Mouse (Mus musculus) ovary, postnatal 36 days (tissue): ENCODE data around the gene St6galnac5.

ENCODE experiments used
- DNase-seq: peaks from one replicate; pipeline ENCODE4 v3.0.0; 2022; ENCODE audit warnings: low spot score, mixed read lengths

Gene St6galnac5

DNA sequence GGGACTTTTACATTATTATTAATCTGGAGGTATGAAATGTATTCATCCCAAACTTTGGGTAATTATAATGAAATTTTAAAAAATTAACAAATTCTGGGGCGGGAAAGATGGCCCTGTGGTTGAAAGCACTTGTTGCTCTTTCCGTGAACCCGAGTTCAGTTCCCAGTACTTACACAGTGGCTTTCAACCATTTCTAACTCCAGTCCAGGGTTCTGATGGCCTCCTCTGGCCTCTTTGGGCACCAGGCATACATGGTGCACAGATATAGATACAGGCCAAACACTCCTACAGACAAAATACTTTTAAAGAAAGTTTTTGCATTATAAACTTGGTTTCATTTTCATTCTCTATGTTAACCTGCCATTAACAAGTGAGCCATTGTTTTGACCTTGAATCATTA lies 68.4 kb downstream of the St6galnac5 start:
- no peak for DNase-seq

DNA sequence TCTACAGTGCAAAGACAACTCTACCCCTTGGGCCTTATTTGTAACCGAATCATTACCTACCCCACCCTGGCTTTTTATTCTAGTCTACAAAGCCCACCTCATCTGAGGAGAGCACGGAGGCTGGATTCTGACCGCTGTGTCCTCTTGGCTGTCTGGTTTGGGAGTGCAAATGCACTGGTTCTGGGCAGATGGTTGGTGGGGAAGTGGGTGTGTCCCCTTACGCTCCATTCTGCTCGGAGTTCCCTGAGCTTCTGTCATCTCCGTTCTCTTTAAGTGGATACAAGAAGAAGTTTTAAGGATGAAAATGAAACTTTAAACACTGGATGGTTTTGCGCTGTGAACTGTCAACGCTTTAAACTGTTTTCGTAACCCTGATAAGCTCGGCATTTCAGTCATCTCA lies 68.9 kb downstream of the St6galnac5 start:
- DNase-seq, result no peak

DNA sequence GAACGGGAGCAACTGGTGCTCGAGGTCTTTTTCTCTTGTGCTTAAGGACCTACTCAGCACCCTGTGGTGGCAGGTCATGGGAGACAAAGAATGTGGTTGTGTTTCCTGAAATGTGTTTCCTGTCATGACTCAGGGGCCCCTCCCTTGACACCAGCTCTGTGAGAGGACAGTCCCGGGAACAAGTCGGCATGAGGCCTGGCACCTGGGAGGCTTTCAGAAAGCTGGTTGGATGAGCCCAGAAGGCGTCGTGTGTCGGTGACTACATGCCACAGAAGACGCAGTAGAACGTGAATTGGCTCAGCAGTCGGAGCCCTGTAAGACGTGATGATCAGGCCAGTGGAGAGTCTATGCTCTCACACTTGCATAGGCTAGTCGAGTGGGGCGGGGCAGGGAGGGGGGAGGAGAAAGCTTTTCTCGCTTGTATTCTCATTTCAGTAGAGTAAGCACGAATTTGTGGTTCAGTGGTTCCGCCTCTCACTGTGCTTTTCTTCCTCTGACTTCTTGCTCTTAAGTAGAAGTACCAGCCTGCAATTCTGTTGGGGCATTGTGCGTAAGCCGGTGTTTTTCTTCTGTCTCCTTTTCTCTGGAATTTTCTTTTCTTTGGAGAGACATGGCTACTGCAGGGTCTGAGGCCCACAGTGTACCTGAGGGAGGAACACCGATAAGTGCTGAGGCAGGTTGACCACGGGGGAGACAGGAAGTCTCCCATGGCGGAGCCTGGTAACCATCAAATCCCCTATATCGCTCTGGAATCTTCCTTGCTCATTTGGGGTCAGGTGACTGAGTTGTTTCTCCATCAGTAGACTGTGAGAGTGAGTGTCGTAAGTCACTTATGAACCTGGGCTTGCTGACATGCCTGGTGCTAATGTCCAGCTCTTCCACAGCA lies 69.6 kb downstream of the St6galnac5 start:
- no peak for DNase-seq

DNA sequence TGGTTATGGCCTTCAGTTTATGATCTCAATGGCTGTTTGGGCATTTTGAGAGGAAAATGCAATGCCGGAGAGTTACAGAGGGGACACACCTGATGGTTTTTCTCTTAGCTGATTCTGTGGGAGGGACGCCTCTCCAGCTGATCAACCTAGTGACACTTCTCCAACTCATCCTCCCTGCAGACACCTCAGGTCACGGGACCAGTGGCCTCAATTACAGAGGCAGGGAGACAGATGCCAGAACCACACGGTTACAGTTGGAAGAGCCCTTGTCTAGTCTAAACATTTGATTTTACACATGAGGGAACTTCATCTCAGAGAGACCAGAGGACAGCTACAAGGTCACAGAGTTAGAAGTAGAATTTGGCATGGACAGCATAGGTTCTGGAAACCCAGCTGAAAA lies 70.5 kb downstream of the St6galnac5 start:
- no peak for DNase-seq

GRCm38 (mm10) chr3:152907683-152908082 lies 74.4 kb downstream of the St6galnac5 start:
- no peak for DNase-seq

- no peak for DNase-seq
Observed at GRCm38 (mm10) chr3:152907087-152907486, 75.0 kb downstream of the St6galnac5 start.

- DNase-seq, result no peak
Observed at GRCm38 (mm10) chr3:152905800-152906199, 76.2 kb downstream of the St6galnac5 start.

DNA sequence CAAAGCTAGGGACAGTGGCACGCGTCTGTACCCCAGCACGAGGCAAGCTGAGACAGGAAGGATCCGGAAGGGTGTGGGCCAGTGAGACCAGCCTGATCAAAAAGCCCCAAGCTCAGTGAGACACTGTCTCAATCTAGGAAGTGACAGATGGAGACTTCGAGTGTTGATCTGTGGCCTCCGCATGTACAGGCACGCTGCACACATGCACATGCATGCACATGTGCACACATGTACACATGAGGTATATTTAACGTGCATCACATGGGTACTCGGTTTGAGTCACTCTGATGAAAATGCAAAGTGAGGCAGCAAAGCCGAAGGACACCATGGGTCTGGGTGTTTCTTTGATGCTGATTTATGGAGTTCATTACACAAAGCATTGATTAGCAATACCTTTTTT lies 77.0 kb downstream of the St6galnac5 start:
- DNase-seq, result no peak

DNA sequence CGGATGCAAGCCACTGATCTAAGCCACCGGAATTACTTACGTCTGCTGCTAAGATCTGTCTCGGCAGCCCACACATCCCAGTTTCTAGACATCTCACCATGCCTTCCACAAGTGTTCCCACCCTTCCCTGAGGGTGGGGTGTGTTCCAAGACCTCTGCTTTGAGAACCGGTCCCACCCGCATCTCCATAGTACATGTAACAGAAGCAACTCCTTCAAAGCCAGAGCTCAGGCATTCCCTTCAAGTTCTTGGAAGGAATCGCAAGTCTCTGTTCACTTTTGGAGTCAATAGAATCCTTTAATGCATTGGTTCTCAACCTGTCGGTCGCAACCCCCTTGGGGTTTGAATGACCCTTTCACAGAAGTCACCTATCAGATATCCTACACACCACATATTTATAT lies 83.1 kb downstream of the St6galnac5 start:
- DNase-seq, result no peak

DNA sequence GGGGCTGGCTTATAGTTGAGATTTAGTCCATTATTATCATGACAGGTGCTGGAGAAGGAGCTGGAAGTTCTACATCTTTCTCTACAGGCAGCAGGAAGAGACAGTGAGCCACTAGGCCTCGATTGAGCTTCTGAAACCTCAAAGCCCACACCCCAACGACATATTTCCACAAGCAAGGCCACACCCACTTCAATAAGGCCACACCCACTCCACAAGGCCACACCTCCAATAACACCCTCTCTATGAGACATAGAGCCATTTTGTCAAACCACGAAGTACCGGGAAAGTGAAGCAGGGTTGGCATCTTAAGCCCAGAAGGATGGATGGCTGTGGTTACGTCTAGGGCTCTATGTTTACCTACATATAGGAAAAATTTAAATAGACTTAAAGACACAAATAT lies 84.8 kb downstream of the St6galnac5 start:
- DNase-seq, result no peak

- no peak for DNase-seq
Observed at GRCm38 (mm10) chr3:152896111-152896510, 85.9 kb downstream of the St6galnac5 start.

DNA sequence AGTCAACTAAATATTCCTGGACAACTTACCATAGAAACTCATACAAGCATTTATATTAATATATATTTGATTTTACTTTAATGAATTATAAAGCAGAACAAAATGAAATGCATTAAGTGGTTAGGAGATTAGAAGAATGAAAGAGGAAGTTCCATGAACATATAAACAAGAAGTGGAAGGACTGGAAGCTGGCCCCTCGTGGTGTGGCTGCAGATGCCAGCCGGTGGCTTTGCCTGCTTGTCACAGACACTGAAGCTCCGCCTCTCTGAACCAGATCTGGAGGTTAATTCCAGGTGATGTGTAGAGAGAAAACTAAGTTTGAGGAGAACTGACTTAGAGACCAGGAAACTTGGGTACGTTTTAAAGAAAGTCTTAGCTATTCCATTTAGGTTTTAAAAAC lies 87.1 kb downstream of the St6galnac5 start:
- no peak for DNase-seq

- no peak for DNase-seq
Observed at GRCm38 (mm10) chr3:152888116-152888515, 93.9 kb downstream of the St6galnac5 start.

DNA sequence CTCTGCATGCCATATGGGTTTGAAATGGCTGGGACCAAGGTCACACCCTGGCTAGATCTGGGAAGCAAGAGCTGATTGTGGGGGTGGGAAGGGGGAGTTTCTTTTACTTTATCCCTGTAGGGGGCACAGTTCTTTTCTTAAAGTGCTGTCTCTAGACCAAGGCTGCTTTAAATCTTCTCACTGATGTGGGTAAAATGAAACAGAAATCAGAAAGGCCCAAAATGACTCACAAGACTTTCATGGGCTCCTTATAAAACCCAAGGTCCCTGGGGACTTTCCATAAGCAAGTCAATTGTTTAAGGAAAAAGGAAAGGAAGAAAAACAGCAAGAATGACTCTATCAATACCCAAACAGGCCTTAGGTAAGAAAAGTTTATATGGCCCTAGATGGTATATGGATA lies 95.3 kb downstream of the St6galnac5 start:
- DNase-seq, result no peak

GRCm38 (mm10) chr3:152883556-152883955 lies 98.5 kb downstream of the St6galnac5 start:
- no peak for DNase-seq

DNA sequence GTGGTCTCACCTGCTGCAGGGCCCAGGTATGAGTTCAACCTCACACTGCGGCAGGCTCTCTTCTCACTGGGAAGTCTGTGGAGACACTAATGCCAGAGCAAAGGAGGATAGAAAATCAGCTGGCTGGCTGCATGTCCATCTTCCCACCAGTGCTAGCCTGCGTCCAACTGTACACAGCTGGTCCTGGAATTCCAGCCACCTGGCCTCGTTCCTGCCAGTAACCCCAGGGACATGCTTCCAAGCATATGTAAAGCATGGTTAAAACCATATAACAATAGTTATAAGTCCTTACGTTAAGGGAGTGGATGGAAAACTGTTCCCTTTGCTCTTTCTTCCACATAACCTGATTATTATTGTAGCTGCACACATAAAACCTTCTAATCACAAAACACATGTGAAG lies 100.3 kb downstream of the St6galnac5 start:
- DNase-seq, result no peak

GRCm38 (mm10) chr3:152880121-152880835 lies 101.8 kb downstream of the St6galnac5 start:
- DNase-seq, result no peak

- DNase-seq, result no peak
Observed at GRCm38 (mm10) chr3:152875723-152876290, 106.2 kb downstream of the St6galnac5 start.

DNA sequence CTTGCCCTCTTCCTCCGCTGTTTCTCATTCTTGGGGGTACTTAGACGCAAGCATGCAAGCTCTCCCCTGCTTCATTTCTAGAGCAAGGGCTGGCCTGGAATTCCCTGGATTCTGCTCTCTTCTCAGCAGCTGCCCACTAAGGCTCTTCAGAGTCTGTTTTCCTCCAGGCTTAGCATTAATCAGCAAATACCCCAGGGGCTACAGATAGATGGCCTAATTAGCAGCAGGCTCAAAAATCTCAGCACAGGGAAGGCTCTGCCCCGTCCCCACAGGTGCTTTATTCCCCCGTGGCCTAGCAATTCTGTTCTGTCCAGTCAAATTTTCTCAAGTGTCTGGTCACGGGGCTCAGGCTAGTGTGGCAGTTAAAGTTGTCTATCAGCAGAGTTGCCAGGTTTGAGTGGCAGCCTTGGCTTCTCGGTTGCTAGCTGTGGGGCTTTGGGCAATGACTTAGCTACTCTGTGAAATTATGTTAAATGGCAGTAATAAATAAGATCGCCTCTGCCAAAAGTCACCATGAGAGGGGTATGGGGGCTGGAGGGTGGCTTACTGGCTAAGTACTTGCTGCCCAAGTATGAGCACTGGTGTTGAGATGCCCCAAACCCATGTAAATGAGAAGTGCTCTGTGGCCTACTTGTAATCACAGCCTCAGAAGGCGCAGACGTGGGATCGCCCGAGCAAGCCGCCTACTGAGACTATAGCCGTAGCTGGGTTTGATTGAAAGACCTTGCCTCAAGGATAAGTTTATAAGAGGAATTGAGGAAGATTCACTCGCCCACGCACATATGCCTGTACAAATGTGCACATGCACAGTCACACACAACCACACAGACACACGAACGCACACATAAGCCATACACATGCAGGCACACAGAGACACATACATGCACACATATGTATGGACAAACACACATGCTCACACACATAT lies 107.4 kb downstream of the St6galnac5 start:
- DNase-seq, result no peak

- DNase-seq, result no peak
Observed at GRCm38 (mm10) chr3:152872596-152872995, 109.5 kb downstream of the St6galnac5 start.

DNA sequence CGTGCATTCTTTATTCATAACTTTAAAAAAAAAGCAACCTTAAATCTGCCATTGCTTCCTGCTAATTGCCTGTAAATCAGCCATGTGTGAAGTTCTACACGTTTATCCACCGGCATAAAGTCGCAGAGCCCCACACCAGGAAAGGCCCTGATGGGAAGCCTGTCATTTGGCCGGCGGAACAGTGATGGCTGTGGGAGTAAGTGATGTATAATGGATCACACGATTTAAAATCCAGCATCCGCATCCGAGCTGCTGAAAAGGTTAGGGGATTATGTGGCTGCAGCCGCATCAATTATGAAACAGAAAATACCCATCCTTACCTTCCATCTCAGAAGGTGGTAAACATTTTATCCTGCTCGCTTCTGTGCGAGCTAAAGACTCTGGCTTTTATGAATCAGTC lies 110.0 kb downstream of the St6galnac5 start:
- no peak for DNase-seq
